Comparison of ENCODE assay signal across 12 mouse cellular contexts in the genomic region with DNA sequence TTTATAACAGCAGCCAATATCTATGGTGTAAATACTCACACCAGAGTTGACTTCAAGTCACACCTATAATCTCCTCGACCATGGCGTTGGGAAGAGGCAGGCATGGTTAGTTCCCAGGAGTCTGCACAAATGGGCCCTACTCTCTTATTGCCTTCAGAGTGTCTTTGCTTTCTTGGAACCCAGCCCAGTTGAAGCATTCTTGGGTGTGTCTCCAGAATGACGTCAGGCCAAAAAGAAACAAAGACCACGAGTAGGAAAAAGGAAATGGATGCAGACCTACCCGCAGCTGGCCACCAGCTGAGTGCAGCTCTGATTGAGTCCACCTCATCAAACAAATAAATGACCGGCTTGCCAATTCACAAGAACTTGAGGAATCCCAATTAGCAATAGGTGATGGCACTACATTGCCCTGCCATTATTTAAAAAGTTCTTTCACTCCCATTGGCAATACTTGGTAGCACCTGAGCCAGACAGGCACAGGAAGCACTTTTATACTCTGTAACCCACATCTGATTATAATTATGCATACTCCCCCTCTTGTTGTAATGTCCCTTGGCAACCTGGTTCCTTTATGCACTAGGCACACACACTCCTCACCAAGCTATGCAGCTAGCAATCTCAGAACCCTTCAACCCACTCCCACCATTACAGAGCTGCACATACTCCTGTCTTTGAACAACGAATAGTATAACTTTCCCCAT. TPM values are rescaled to one million over a fixed set of nuclear protein-coding genes. Genes with fewer than 3 reads are reported as not detected.
A peak's percentile ranks its signal among the peaks of the same experiment; 100 is the strongest.
DNase-seq lines count a peak whose midpoint lies in the region; ATAC-seq and TF ChIP-seq lines count a peak whose summit lies in the region.
"Had no signal": no experiment of that assay in that cellular context is flagged by ENCODE, and none has a peak within 500 bp of the region (broad histone marks: within the 10 kb centered on the region; RNA-seq: fewer than 3 reads in every experiment).

No protein-coding gene starts in this region.

- H3K4me3 ChIP-seq in kidney, embryonic 16.5 days (ENCODE audit: low read length): no peak overlapping the region
- H3K4me3 ChIP-seq in heart, embryonic 14.5 days (ENCODE audit: control insufficient read depth in 1 of 2, insufficient read depth in 1 of 2, low read depth in 1 of 2, low read length in 2 of 2): no peak overlapping the region
- H3K4me3 ChIP-seq in limb, embryonic 14.5 days (replicated peaks; ENCODE audit: low read length): no peak overlapping the region
- no peak overlapping the region for H3K4me3 ChIP-seq in stomach, embryonic 15.5 days (replicated peaks)

- no peak overlapping the region for H3K9ac ChIP-seq in kidney, embryonic 16.5 days (replicated peaks; ENCODE audit: low read length)
- no peak overlapping the region for H3K9ac ChIP-seq in heart, embryonic 14.5 days (ENCODE audit: low read length)
- H3K9ac ChIP-seq in limb, embryonic 14.5 days (ENCODE audit: low read depth, low read length, severe bottlenecking): no peak overlapping the region
- H3K9ac ChIP-seq in stomach, embryonic 15.5 days: no peak overlapping the region

- no peak for DNase-seq in kidney, adult 8-10 months
- peak; percentile 38 for DNase-seq in limb, embryonic 14.5 days (ENCODE audit: low spot score)
- no peak for DNase-seq in right cerebral cortex, postnatal 36 days (ENCODE audit: low spot score in 2 of 2)
- DNase-seq in thymus, postnatal 36 days: no peak
- no peak for DNase-seq in layer of hippocampus, postnatal 25 days (ENCODE audit: extremely low spot score in 1 of 2, low spot score in 1 of 2)
- DNase-seq: cerebellum, postnatal 10 days had no signal

- H3K27me3 ChIP-seq in kidney, embryonic 16.5 days (ENCODE audit: insufficient read depth, low read length): no peaks in the 10 kb centered on the region
- no peaks in the 10 kb centered on the region for H3K27me3 ChIP-seq in heart, embryonic 14.5 days (ENCODE audit: control insufficient read depth, insufficient read depth, low read length)
- H3K27me3 ChIP-seq in limb, embryonic 14.5 days (ENCODE audit: control insufficient read depth, insufficient read depth, low read length): no peaks in the 10 kb centered on the region
- H3K27me3 ChIP-seq in stomach, embryonic 15.5 days (replicated peaks): no peaks in the 10 kb centered on the region

- H3K36me3 ChIP-seq in kidney, embryonic 16.5 days (ENCODE audit: insufficient read depth, low read length): no peaks in the 10 kb centered on the region
- no peaks in the 10 kb centered on the region for H3K36me3 ChIP-seq in heart, embryonic 14.5 days (ENCODE audit: control insufficient read depth, insufficient read depth, low read length)
- no peaks in the 10 kb centered on the region for H3K36me3 ChIP-seq in limb, embryonic 14.5 days (ENCODE audit: control insufficient read depth, insufficient read depth, low read length)
- H3K36me3 ChIP-seq in stomach, embryonic 15.5 days: no peaks in the 10 kb centered on the region
- H3K36me3 ChIP-seq: G1E had no signal

- no peak overlapping the region; the same call in 1 of the 2 replicates for H3K27ac ChIP-seq in kidney, embryonic 16.5 days (ENCODE audit: low read length)
- peak overlapping the region; percentile 18 to 47; a peak in 1 of 4 replicates for H3K27ac ChIP-seq in heart, embryonic 14.5 days (replicated peaks in 1 of 2; ENCODE audit: control insufficient read depth in 1 of 2, insufficient read depth in 1 of 2, low read depth in 2 of 2, low read length in 2 of 2)
- no peak overlapping the region for H3K27ac ChIP-seq in limb, embryonic 14.5 days (replicated peaks; ENCODE audit: low read depth, low read length)
- H3K27ac ChIP-seq in stomach, embryonic 15.5 days: peak overlapping the region; percentile 75
- H3K27ac ChIP-seq: hindbrain, postnatal 0 days had no signal

- ATAC-seq in kidney, embryonic 16.5 days (ENCODE audit: low FRiP score, low TSS enrichment): peak; percentile 39; the same call in 1 of the 2 replicates
- peak; percentile 54; the same call in 1 of the 2 replicates for ATAC-seq in heart, embryonic 14.5 days (ENCODE audit: insufficient number of reproducible peaks, insufficient read depth, low FRiP score, low read depth)
- 0 out of 2 replicates have a peak, but pooled peaks have one; percentile 41 for ATAC-seq in limb, embryonic 14.5 days (ENCODE audit: low FRiP score, low read depth)
- peak; percentile 54; the same call in 1 of the 2 replicates for ATAC-seq in stomach, embryonic 15.5 days (ENCODE audit: insufficient read depth, low FRiP score, low read depth)
- ATAC-seq: hindbrain, postnatal 0 days; midbrain, embryonic 16.5 days had no signal

- H3K9me3 ChIP-seq in kidney, embryonic 16.5 days (ENCODE audit: low read length): no peaks in the 10 kb centered on the region
- H3K9me3 ChIP-seq in heart, embryonic 14.5 days (ENCODE audit: control insufficient read depth, low read length): no peaks in the 10 kb centered on the region
- H3K9me3 ChIP-seq in limb, embryonic 14.5 days (ENCODE audit: control insufficient read depth, low read length): no peaks in the 10 kb centered on the region
- H3K9me3 ChIP-seq in stomach, embryonic 15.5 days: no peaks in the 10 kb centered on the region
- H3K9me3 ChIP-seq: G1E had no signal

- TF ChIP-seq POLR2A in limb, embryonic 14.5 days (IDR thresholded peaks at IDR 0.05; ENCODE audit: borderline replicate concordance, extremely low read depth, insufficient read depth, insufficient read length): no peak

- WGBS in kidney, embryonic 16.5 days: 35% methylated on average over 7 of the region's 7 CpGs
- 54% methylated on average over 7 of the region's 7 CpGs for WGBS in heart, embryonic 14.5 days
- 38% methylated on average over 7 of the region's 7 CpGs for WGBS in limb, embryonic 14.5 days
- WGBS in stomach, embryonic 15.5 days: 44% methylated on average over 7 of the region's 7 CpGs

- no peak overlapping the region for H3K4me2 ChIP-seq in kidney, embryonic 16.5 days (replicated peaks; ENCODE audit: low read depth, low read length)
- no peak overlapping the region for H3K4me2 ChIP-seq in heart, embryonic 14.5 days (ENCODE audit: low read length)
- no peak overlapping the region for H3K4me2 ChIP-seq in limb, embryonic 14.5 days (replicated peaks; ENCODE audit: low read depth, low read length, severe bottlenecking)
- H3K4me2 ChIP-seq in stomach, embryonic 15.5 days: no peak overlapping the region

- no peaks in the 10 kb centered on the region; the same call in 1 of the 2 replicates for H3K4me1 ChIP-seq in kidney, embryonic 16.5 days (ENCODE audit: insufficient read depth, low read length)
- H3K4me1 ChIP-seq in heart, embryonic 14.5 days (ENCODE audit: control insufficient read depth in 2 of 2, insufficient read depth in 2 of 2, low read length in 2 of 2): peaks cover 0 to 7% of the 10 kb centered on the region in 2 experiments; a peak in 2 of 4 replicates
- H3K4me1 ChIP-seq in limb, embryonic 14.5 days (ENCODE audit: control insufficient read depth, insufficient read depth, low read length): peaks cover 5% of the 10 kb centered on the region
- no peaks in the 10 kb centered on the region; the same call in 1 of the 2 replicates for H3K4me1 ChIP-seq in stomach, embryonic 15.5 days

RNA-seq across cellular contexts. Expression of a gene that starts 34.3 kb away (rescaled TPM):
- 56.1 and 59.6 TPM in 2 replicates for polyA plus RNA-seq in kidney, embryonic 16.5 days (2015; fragmentation: Nextera tagmentation; extraction: Ambion mirVana)
- polyA plus RNA-seq in heart, embryonic 14.5 days (2014; fragmentation: Nextera tagmentation; extraction: Ambion mirVana): 88.4 and 89.9 TPM in 2 replicates
- 45.6 and 46.1 TPM in 2 replicates for polyA plus RNA-seq in limb, embryonic 14.5 days (2012; rRNA removed)
- 60.4 and 64.0 TPM in 2 replicates for polyA plus RNA-seq in limb, embryonic 14.5 days (2014; fragmentation: Nextera tagmentation; extraction: Ambion mirVana)
- 65.0 and 69.1 TPM in 2 replicates for polyA plus RNA-seq in stomach, embryonic 15.5 days (2015; fragmentation: Nextera tagmentation; extraction: Ambion mirVana)
- total RNA-seq in layer of hippocampus, postnatal 25 days (2021): 10 to 100 TPM; 28.2 to 32.4 TPM

Comparison
In these comparisons a context has a peak if more than half of its experiments do, and no peak if none do; other contexts are left out.
1. H3K27ac ChIP-seq: peak in heart, embryonic 14.5 days (2 of 2) and stomach, embryonic 15.5 days (single experiment); none in kidney, embryonic 16.5 days (single experiment) and limb, embryonic 14.5 days (single experiment).
2. Peak in every context shown above with its lines, with median percentiles within 50 percentile points of each other: ATAC-seq.